Mouse (Mus musculus) frontal cortex, postnatal 10 days (tissue): ENCODE data around the gene Evi5l.

ENCODE experiments used
- DNase-seq, 2 experiments: peaks; one replicate each; pipeline ENCODE4 v3.0.0; 2022; ENCODE audit warnings: low spot score in 2 of 2, mixed read lengths in 1 of 2

Evi5l gene

GRCm38 (mm10) chr8:4205246-4206123, 39.1 kb downstream of the Evi5l start:
- DNase-seq: no peak

DNA sequence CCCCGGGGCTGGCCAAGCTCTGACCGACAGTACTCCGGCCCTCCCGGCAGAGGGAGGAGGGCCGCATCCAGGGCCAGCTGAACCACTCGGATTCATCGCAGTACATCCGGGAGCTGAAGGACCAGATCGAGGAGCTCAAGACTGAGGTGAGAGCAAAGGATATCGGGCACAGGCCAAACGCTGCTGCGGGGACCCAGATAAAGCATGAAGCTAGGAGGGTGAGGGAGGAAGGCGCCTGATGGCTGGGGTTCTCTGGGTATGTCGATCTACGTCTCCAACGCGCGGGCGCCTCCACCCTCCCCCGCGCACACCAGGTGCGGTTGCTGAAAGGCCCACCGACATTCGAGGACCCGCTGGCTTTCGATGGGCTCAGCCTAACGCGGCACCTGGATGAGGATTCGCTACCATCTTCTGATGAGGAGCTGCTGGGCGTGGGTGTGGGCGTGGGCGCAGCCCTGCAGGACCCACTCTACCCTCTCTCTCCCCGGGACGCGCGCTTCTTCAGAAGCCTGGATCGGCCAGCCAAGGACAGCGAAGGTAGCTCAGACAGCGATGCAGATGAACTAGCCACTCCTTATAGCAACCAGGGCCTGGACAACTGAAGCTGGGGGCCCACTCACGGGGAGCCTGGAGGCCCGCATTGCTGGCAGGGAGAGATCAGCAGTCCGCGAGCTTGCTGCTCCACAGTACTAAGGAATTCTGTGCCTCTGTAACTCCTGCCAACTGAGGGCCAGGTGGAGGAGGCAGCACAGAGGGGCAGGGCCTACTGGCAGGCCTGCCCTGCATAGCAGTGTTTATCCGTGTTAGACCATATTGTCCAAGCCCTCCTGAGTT, 40.0 kb downstream of the Evi5l start:
- DNase-seq: no peak

- DNase-seq: no peak
These were observed 40.6 kb downstream of the Evi5l start for GRCm38 (mm10) chr8:4207016-4207350.

- no peak for DNase-seq
These were observed 44.7 kb downstream of the Evi5l start for GRCm38 (mm10) chr8:4211097-4211496.

GRCm38 (mm10) chr8:4212809-4213209, 46.4 kb downstream of the Evi5l start:
- no peak for DNase-seq

DNA sequence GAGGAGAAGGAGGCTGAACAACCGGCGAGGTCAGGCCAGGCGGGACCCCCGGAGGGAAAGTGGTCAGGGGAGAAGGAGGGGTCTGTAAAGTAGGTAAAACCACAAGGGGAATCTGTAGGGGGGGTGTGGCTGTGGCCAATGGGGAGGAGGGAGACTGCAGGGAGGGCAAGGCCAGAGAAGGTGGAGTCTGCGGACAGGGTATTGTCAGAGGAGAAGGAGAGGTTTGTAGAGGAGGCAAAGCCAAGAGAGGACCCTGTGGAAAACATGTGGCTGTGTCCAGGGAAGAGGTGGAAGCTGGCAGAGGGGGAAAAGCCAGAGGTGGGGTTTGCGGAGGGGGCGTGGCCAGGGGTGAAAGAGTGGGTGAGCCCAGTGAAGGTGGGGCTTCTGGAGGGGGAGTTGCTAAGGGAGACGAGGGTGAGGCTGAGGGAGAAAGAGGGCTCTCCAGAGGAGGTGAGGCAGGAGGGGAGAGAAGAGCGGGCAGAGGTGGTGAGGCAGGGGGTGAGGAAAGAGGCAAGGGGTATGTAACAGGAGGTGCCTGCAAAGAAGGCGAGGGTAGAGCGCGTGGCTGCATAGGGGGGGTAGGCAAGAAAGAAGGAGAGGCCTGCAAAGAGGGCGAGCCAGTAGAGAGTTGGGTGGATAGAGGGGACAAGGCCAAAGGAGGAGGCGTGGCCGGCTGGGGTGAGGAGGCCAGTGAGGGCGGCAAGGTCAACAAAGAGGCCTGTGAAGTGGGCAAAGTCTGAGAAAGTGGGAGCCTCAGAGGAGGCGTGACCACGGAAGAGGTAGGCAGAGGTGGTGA, 47.0 kb downstream of the Evi5l start:
- DNase-seq: peak in 1 of 2 experiments; percentile 53

DNA sequence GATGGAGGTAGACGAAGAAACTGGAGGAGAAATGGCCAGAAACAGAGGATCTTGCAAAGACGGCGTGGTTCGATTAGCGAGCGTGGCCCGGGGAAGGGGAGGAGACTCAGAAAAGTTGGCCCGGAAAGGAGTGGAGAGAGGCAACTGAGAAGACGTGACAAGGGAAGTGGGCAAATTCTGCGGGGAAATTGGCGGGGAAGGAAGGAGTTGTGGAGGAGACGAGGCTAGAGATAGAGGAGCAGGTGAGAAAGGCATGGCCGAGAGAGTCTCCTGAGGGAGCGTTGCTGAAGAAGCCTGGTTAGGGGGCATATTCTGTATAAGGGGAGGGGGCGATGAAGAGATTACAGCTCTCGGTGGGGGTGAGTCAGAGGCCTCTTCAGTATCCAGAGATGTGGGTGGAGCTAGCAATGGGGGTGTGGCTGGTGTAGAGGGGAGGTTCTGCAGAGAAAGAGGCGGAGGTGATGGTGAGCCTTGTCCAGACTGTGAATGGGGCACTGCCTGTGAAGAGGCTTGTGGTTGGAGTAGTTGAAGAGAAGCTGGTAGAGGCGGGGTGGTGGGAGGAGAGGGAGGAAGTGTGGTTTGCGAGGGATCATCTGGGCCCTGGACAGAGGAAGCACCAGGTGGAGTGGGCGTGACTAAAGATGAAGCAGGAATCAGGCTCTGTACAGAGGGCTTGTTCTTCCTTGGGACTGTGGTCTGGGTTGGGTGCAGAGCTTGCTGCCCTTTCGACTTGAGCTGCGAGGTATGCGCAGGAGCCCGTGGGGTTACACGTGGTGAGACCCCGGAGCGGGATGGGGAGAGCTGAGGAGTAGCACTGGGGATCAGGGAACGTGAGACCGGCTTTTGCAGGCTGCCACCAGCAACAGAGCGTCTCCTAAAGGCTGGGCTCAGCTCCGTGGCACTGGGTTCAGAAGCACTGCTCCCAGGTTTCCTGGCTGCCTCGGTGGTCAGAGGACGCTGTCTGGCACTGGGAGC, 47.9 kb downstream of the Evi5l start:
- no peak for DNase-seq

DNA sequence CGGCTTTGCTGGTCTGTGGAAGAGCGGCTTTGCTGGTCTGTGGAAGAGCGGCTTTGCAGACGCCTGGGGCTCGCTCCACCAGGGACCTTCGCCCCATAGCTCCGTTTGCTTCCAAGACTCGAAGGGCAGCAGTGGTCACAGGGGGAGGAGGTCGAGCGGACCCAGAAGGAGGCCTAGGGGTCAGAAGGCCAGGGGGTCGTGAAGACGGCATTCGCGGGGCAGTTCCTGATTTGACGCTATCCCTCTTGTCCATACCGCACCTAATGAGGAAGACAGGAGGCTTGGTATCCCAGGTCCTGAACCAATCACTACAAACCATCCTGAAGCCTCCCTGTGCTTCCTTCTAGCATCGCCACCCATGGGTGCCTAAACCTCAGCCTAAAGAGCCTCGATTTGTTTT, 49.9 kb downstream of the Evi5l start:
- no peak for DNase-seq

DNA sequence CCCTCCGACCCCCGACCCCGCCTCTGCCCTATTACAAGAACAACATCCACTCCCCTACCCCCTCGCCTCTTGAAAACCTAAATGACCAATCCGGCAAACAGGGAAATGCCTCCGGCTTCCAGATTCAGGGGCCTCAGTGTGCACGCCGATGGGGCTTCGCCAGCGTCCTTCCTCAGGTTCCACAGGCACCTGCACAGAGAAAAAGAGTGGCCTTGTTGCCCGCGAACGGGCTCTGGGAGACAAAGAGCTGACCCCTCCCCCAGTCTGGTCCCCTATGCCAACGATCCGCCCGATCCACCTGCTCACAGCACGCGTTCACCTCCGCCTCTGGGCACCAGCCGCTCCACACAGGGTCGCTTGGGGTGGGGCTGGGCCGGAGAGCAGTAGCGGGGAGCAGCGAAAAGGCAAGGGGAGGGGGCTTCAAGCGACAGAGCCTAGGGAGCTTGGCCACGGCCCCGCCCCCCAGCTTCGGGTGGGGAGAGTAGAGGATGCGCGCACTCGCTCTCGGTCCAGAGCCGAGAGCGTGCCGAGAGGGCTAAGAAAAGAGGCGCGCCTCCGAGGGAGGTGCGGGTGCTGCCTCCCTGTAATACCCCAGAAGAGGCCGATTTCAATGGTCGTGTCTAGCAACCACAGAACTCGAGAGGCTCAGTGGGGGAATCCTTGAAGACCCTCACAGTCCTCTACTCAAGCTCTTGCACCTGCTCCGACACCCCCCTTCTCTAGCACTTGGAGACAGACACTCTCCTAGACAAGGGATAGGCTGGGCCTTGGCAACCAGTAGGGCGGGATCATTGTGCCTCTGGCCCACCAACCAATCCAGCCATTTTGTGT, 50.6 kb downstream of the Evi5l start, which contains the start of gene Prr36:
TSS of gene Prr36 (minus strand) at position 669 of the 831 bp plus-strand sequence.
- DNase-seq: peak; percentile 71 to 74

- no peak for DNase-seq
These were observed 53.2 kb downstream of the Evi5l start for GRCm38 (mm10) chr8:4219617-4220016.

- no peak for DNase-seq
These were observed 55.7 kb downstream of the Evi5l start for GRCm38 (mm10) chr8:4222059-4222458.

GRCm38 (mm10) chr8:4226323-4226722, 60.0 kb downstream of the Evi5l start:
- no peak for DNase-seq

- no peak for DNase-seq
These were observed 60.5 kb downstream of the Evi5l start, which contains the start of gene Lrrc8e for GRCm38 (mm10) chr8:4226739-4227347. Gene Lrrc8e (plus strand): TSS chr8:4226827.

DNA sequence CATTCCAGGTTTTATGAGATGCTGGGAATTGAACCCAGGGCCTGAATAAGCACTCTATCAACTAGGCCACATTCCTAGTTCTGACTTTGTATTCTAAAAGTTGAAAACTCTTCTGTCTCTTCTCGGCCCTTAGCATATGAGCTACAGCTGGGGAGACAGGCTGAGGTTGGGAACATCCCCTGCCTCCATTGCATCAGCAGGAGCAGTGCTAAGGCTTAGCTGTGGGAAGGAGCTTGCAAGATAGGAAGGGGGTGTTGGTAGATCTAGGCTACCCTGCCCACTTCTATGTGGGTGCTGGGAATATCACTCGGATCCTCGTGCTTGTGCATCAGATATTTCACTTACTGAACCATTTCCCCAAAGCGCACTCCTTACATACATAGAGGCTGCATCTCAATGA, 61.6 kb downstream of the Evi5l start:
- no peak for DNase-seq

DNA sequence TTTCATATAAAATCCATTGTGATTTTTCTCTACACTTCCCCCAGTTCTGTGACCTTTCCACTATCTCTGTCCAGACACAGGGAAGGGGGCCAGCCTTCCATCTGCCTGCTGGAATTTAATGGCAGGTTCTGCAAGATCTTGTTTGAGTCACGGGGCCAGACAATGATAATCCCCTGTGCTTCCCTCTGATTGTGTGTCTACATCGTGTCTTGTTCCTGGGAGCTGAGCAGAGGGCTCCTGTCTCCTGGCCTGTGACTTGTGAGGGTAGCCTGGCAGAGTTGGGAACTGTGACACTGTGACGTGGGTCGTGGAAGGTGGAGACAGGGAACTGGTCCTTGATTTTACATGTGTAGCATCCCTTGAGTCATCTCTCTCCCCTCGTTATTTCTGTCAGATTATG, 63.4 kb downstream of the Evi5l start:
- no peak for DNase-seq

DNA sequence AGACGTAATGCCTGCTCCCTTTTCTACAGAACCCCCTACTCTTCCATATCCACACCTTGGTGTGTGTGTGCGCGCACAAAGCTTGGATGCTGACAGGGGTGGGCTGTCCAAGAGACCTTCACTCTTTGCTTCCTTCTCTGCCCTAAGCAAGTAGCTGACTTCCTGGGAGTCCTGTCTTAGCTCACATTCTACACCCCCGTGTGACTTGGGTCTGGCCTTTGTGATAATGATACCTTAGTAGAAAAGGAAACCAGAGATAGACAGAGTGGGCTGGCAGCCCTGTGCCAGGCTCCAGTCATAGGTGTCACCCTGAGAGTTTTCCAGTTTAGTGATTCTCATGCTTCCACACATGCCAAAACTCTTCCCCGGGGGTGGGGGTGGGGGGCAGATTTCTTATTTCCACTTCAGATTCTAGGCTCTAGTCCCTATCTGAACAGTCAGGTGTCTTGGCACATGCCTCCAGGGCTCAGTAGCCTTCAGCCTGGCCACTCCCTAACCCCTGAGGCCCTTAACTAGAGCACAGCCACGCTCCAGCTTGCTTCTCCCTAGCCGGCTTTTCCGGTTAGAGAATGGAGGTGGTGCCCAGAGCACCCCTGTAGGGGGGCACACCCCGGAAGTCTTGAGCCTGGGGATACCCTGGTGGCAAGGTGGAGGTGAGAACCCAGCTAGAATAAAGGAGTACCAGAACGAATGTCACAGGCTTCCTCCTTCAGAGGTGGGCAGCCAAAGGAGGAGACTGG, 64.4 kb downstream of the Evi5l start:
- DNase-seq: no peak

DNA sequence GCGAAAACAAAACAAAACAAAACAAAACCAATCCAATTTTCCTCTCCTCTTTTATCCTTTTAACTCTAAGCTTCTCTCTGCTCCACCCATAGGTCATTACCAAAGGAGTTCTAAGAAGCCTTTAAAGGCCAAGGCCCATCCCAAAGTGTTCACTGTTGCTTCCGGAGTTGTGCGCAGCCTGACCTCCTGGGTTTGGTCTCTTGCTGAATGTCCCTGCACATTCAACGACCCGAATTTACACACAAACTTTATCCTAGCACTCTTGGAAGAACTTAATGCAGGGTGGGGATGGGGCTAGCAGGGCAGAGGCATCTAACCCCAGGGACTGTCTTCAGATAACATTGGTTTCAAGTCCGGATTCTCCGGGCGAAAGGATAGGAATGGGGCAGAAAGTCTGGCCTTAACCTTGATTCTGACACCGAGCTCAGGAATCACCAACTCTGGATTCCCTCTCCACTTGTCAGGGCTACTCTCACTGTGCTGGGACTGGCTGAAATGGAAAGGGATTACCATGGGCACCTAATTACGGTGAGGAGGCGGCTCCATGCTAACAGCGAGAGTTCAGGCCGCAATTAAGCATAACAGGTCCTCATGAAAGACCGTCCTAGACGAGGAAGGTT, 71.6 kb downstream of the Evi5l start:
- DNase-seq: no peak
